Mouse (Mus musculus) C2C12 (cell line): ENCODE measurements at regions not wholly inside any gene's neighbourhood (a gene's known extent, or its start where the extent isn't known, plus 50 kb on each side); places are given as distances from the start of the nearest gene placed in this dataset.

Experiments
- H3K27me3 ChIP-seq: one replicate; pipeline ENCODE4 v1.6.1; 2011; ENCODE audit not compliant: control insufficient read depth, insufficient read depth, insufficient read length
- H3K36me3 ChIP-seq: one replicate; pipeline ENCODE4 v1.6.1; 2011; ENCODE audit not compliant: control insufficient read depth, insufficient read depth
- H3K4me3 ChIP-seq: one replicate; pipeline ENCODE4 v1.5.1; 2011; ENCODE audit warnings: mild to moderate bottlenecking, control low read depth; ENCODE audit not compliant: poor library complexity, insufficient read depth, severe bottlenecking
- H3K79me2 ChIP-seq: one replicate; pipeline ENCODE4 v1.6.1; 2011; ENCODE audit not compliant: control insufficient read depth, insufficient read depth
- H3K79me3 ChIP-seq: one replicate; pipeline ENCODE4 v1.6.1; 2011; ENCODE audit warnings: low read depth, control low read depth
- H3ac ChIP-seq: one replicate; pipeline ENCODE3; 2011; ENCODE audit warnings: low read depth; ENCODE audit not compliant: control insufficient read depth, insufficient read length
- CEBPB ChIP-seq: IDR thresholded peaks from one replicate; pipeline ENCODE4 v1.6.1; 2011; ENCODE audit warnings: low read depth, mild to moderate bottlenecking, control low read depth, moderate library complexity
- CTCF ChIP-seq: IDR thresholded peaks from one replicate; pipeline ENCODE4 v1.5.1; 2011; ENCODE audit not compliant: control insufficient read depth, insufficient read depth, insufficient read length
- FOSL1 ChIP-seq: IDR thresholded peaks from one replicate; pipeline ENCODE4 v1.8.0; 2011; ENCODE audit warnings: mild to moderate bottlenecking, low read length; ENCODE audit not compliant: poor library complexity, insufficient read depth, severe bottlenecking
- MAX ChIP-seq: IDR thresholded peaks from one replicate; pipeline ENCODE4 v1.6.1; 2011; ENCODE audit warnings: mild to moderate bottlenecking, control low read depth
- MYOD1 ChIP-seq: IDR thresholded peaks from one replicate; pipeline ENCODE4 v1.6.1; 2011; ENCODE audit warnings: low read depth; ENCODE audit not compliant: control insufficient read depth, insufficient read length
- MYOG ChIP-seq: IDR thresholded peaks from one replicate; pipeline ENCODE4 v1.6.1; 2011; ENCODE audit not compliant: control insufficient read depth, insufficient read length; ENCODE audit errors: extremely low read depth
- USF1 ChIP-seq: IDR thresholded peaks from one replicate; pipeline ENCODE4 v1.6.1; 2011; ENCODE audit warnings: low read depth, mild to moderate bottlenecking, control low read depth, moderate library complexity

GRCm38 (mm10) chr4:73051511-73051910 lies 199.1 kb upstream of the Aldoart1 start:
- no peaks in the 10 kb centered on the region for H3K27me3 ChIP-seq
- no peak overlapping the region for H3K4me3 ChIP-seq
- no peak for TF ChIP-seq MAX
- no peaks in the 10 kb centered on the region for H3K36me3 ChIP-seq
- H3K79me2 ChIP-seq, result no peaks in the 10 kb centered on the region
- H3ac ChIP-seq, result no peak overlapping the region
- no peaks in the 10 kb centered on the region for H3K79me3 ChIP-seq

- Histone ChIP-seq H3K27me3 (no peaks in the 10 kb centered on the region), H3K79me3 (no peaks in the 10 kb centered on the region), H3K36me3 (no peaks in the 10 kb centered on the region), H3K4me3 (no peak overlapping the region), H3ac (no peak overlapping the region), H3K79me2 (no peaks in the 10 kb centered on the region)
- TF ChIP-seq USF1 (no peak), MYOD1 (no peak), CTCF (no peak), FOSL1 (no peak), CEBPB (no peak), MYOG (no peak), MAX (no peak)
These were observed 195.4 kb upstream of the Aldoart1 start for GRCm38 (mm10) chr4:73047804-73048203.

- no peak overlapping the region for H3ac ChIP-seq
- no peaks in the 10 kb centered on the region for H3K79me3 ChIP-seq
- no peak overlapping the region for H3K4me3 ChIP-seq
- H3K79me2 ChIP-seq, result no peaks in the 10 kb centered on the region
- no peaks in the 10 kb centered on the region for H3K36me3 ChIP-seq
- TF ChIP-seq MAX (no peak), FOSL1 (no peak), MYOD1 (no peak), USF1 (no peak), CEBPB (no peak), MYOG (no peak), CTCF (no peak)
- no peaks in the 10 kb centered on the region for H3K27me3 ChIP-seq
These were observed 191.9 kb upstream of the Aldoart1 start for GRCm38 (mm10) chr4:73044356-73044755.

GRCm38 (mm10) chr4:73042672-73043071 lies 190.2 kb upstream of the Aldoart1 start:
- Histone ChIP-seq H3K27me3 (no peaks in the 10 kb centered on the region), H3K36me3 (no peaks in the 10 kb centered on the region), H3K79me3 (no peaks in the 10 kb centered on the region), H3ac (no peak overlapping the region), H3K4me3 (no peak overlapping the region), H3K79me2 (no peaks in the 10 kb centered on the region)
- TF ChIP-seq MYOG, result no peak
- TF ChIP-seq CTCF, result no peak
- TF ChIP-seq FOSL1, result no peak
- TF ChIP-seq CEBPB, result no peak
- no peak for TF ChIP-seq MYOD1

GRCm38 (mm10) chr4:73041486-73041885 lies 189.1 kb upstream of the Aldoart1 start:
- H3K79me3 ChIP-seq, result no peaks in the 10 kb centered on the region
- no peak for TF ChIP-seq MYOD1
- no peak for TF ChIP-seq CEBPB
- no peak for TF ChIP-seq CTCF
- TF ChIP-seq MYOG, result no peak
- no peak for TF ChIP-seq MAX
- TF ChIP-seq FOSL1, result no peak
- TF ChIP-seq USF1, result no peak
- H3K27me3 ChIP-seq, result no peaks in the 10 kb centered on the region
- no peaks in the 10 kb centered on the region for H3K79me2 ChIP-seq
- no peaks in the 10 kb centered on the region for H3K36me3 ChIP-seq
- no peak overlapping the region for H3K4me3 ChIP-seq
- no peak overlapping the region for H3ac ChIP-seq

GRCm38 (mm10) chr4:72997686-72998085 lies 145.3 kb upstream of the Aldoart1 start:
- Histone ChIP-seq H3K4me3 (no peak overlapping the region), H3ac (no peak overlapping the region), H3K36me3 (no peaks in the 10 kb centered on the region), H3K79me3 (no peaks in the 10 kb centered on the region), H3K27me3 (no peaks in the 10 kb centered on the region), H3K79me2 (no peaks in the 10 kb centered on the region)
- TF ChIP-seq CTCF (no peak), MYOG (no peak), MYOD1 (no peak), USF1 (no peak), MAX (no peak), FOSL1 (no peak), CEBPB (no peak)
